Mouse (Mus musculus) adrenal gland, postnatal 4 days (tissue): ENCODE measurements around the gene Itpr2. TPM values are rescaled to one million over a fixed set of nuclear protein-coding genes. Genes with fewer than 3 reads are reported as not detected.
"Not testable (repeated sequence)": the region's sequence is repeated elsewhere in the genome, so short reads cannot be mapped to it uniquely, and the experiment has no call there.

ENCODE experiments used
- DNase-seq, 2 experiments: peaks; one replicate each; pipeline ENCODE4 v3.0.0; 2021 to 2022; ENCODE audit warnings: low spot score in 2 of 2, mixed read lengths in 2 of 2
- total RNA-seq, 2 experiments: library from RNA; stranded (reverse); gene quantifications; 2 replicates each; pipeline ENCODE4 v1.2.3; 2021

Itpr2 gene
- total RNA-seq, 2 experiments from 2014 or later = 41.4 to 41.7 TPM

- DNase-seq = no peak
Observed at GRCm38 (mm10) chr6:146473216-146473955, 28.6 kb downstream of the Itpr2 start.

GRCm38 (mm10) chr6:146470378-146470777 is 31.6 kb downstream of the Itpr2 start:
- DNase-seq = no peak

GRCm38 (mm10) chr6:146469936-146470335 is 32.1 kb downstream of the Itpr2 start:
- DNase-seq = no peak

- DNase-seq = no peak
Observed at GRCm38 (mm10) chr6:146468361-146468760, 33.7 kb downstream of the Itpr2 start.

- DNase-seq = not testable (repeated sequence)
Observed at GRCm38 (mm10) chr6:146464645-146465042, 37.4 kb downstream of the Itpr2 start.

- no peak for DNase-seq
Observed at GRCm38 (mm10) chr6:146464014-146464644, 37.9 kb downstream of the Itpr2 start.

- no peak for DNase-seq
Observed at GRCm38 (mm10) chr6:146460936-146461335, 41.1 kb downstream of the Itpr2 start.

- DNase-seq = no peak
Observed at GRCm38 (mm10) chr6:146458436-146458835, 43.6 kb downstream of the Itpr2 start.

- DNase-seq = no peak
Observed at GRCm38 (mm10) chr6:146456741-146457140, 45.3 kb downstream of the Itpr2 start.

GRCm38 (mm10) chr6:146454520-146455511 is 47.2 kb downstream of the Itpr2 start:
- DNase-seq = no peak

- no peak for DNase-seq
Observed at GRCm38 (mm10) chr6:146452474-146452873, 49.5 kb downstream of the Itpr2 start.

- no peak for DNase-seq
Observed at GRCm38 (mm10) chr6:146446032-146446704, 55.9 kb downstream of the Itpr2 start.

- no peak for DNase-seq
Observed at GRCm38 (mm10) chr6:146439826-146440225, 62.2 kb downstream of the Itpr2 start.

- no peak for DNase-seq
Observed at GRCm38 (mm10) chr6:146439071-146439818, 62.8 kb downstream of the Itpr2 start.

GRCm38 (mm10) chr6:146438057-146438456 is 64.0 kb downstream of the Itpr2 start:
- DNase-seq = no peak

GRCm38 (mm10) chr6:146436916-146437496 is 65.0 kb downstream of the Itpr2 start:
- DNase-seq = no peak

- DNase-seq = no peak
Observed at GRCm38 (mm10) chr6:146434217-146434616, 67.8 kb downstream of the Itpr2 start.

GRCm38 (mm10) chr6:146432218-146432865 is 69.7 kb downstream of the Itpr2 start:
- no peak for DNase-seq

GRCm38 (mm10) chr6:146431777-146432176 is 70.2 kb downstream of the Itpr2 start:
- DNase-seq = no peak
